Mouse (Mus musculus) E14TG2a.4 (cell line): ENCODE measurements around the gene Kcnd3.

Experiments
- CTCF ChIP-seq: conservative IDR thresholded peaks from 2 replicates; pipeline ENCODE4 v1.5.1; 2014; ENCODE audit warnings: low read length
- POU5F1 ChIP-seq: IDR thresholded peaks from 2 replicates; pipeline ENCODE4 v1.6.1; 2014; ENCODE audit warnings: low read length, borderline replicate concordance

- TF ChIP-seq CTCF (no peak), POU5F1 (no peak)
Observed at GRCm38 (mm10) chr3:105559456-105559855, 107.3 kb downstream of the Kcnd3 start.
